Mouse (Mus musculus): ENCODE results near the gene Rxfp1. TPM values are rescaled to one million over a fixed set of nuclear protein-coding genes. Genes with fewer than 3 reads are reported as not detected.

Gene Rxfp1
- polyA plus RNA-seq, 1 experiment from 2014 or later, result 0.02 TPM

DNA sequence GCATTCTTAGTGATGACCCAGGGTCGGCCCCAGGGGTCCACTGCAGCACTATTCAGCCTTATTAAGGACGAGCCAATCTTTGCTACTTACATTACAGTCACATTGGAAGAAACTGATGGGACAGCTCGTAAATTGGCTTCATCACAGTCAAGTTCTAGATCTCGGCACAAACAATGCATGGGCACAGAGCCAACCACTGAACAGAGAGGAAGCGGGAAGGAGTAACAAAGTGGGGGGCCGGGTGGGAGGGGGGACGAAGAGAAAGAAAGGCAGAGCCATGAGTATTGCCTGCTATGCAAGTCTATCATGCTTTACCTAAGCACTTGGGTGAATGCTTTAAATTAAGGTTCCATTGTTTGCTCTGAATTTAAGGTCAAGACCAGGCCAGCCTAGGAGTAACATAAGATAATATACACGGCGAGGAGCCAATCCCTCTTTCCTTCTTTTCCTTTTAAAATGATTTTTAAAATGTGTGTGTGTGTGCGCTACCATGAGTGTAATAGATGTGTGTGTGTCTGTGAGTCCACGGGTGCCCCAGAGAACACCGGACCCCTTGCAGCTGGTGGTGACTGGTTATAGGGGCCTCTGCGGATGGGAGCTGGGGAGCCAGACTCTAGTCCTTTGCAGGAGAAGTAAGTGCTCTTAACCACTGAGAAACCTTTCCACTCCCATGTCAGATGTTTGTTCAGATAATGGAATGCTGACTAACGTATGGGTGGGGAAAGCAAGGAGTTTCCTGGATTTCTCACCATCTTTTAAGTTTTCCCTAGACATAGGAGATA is 55.1 kb downstream of the Rxfp1 start:
- WGBS (ENCODE audit: insufficient replicate concordance), result 69% methylated on average over 14 of the region's 14 CpGs
- no peak for ATAC-seq
- DNase-seq, result no peak
- TF ChIP-seq EP300 (IDR thresholded peaks at IDR 0.05; ENCODE audit: low read depth), result no peak
- TF ChIP-seq CTCF (IDR thresholded peaks at IDR 0.05; ENCODE audit: low read depth), result no peak
- Histone ChIP-seq H3K4me1 (ENCODE audit: insufficient read depth) (no peaks in the 10 kb centered on the region), H3K27ac (ENCODE audit: low read depth) (no peak overlapping the region), H3K4me2 (ENCODE audit: low read depth, low read length) (no peak overlapping the region), H3K4me3 (ENCODE audit: low read depth, low read length) (no peak overlapping the region), H3K9me3 (ENCODE audit: low read length) (peaks cover 5% of the 10 kb centered on the region; the same call in 1 of the 2 replicates), H3K36me3 (replicated peaks; ENCODE audit: insufficient read depth, low read length) (no peaks in the 10 kb centered on the region), H3K9ac (replicated peaks) (no peak overlapping the region), H3K27me3 (ENCODE audit: insufficient read depth, low read length) (no peaks in the 10 kb centered on the region)

DNA sequence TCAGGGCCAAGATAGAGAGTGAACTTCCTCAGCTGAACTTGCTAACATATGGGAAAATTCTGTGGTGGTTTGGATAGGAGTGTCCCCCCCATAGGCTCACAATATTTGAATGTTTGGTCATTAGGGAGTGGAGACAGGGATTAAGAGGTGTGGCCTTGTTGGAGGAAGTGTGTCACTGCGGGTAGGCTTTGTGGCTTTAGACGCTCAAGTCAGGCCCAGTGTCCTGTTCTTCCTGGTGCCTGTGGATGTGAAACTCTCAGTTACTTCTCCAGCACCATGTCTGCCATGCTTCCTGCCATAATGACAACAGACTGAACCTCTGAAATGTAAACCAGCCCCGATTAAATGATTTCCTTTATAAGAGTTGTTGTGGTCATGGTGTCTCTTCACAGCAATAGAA is 61.3 kb downstream of the Rxfp1 start:
- Histone ChIP-seq H3K9me3 (ENCODE audit: low read length) (no peaks in the 10 kb centered on the region), H3K9ac (replicated peaks) (no peak overlapping the region), H3K4me1 (ENCODE audit: insufficient read depth) (no peaks in the 10 kb centered on the region), H3K27ac (ENCODE audit: low read depth) (no peak overlapping the region), H3K4me3 (ENCODE audit: low read depth, low read length) (no peak overlapping the region), H3K4me2 (ENCODE audit: low read depth, low read length) (no peak overlapping the region), H3K36me3 (replicated peaks; ENCODE audit: insufficient read depth, low read length) (no peaks in the 10 kb centered on the region), H3K27me3 (ENCODE audit: insufficient read depth, low read length) (no peaks in the 10 kb centered on the region)
- no peak for ATAC-seq
- WGBS (ENCODE audit: insufficient replicate concordance), result 68% methylated on average over 3 of the region's 3 CpGs
- TF ChIP-seq EP300 (IDR thresholded peaks at IDR 0.05; ENCODE audit: low read depth) (no peak), CTCF (IDR thresholded peaks at IDR 0.05; ENCODE audit: low read depth) (no peak)
- DNase-seq, result no peak

DNA sequence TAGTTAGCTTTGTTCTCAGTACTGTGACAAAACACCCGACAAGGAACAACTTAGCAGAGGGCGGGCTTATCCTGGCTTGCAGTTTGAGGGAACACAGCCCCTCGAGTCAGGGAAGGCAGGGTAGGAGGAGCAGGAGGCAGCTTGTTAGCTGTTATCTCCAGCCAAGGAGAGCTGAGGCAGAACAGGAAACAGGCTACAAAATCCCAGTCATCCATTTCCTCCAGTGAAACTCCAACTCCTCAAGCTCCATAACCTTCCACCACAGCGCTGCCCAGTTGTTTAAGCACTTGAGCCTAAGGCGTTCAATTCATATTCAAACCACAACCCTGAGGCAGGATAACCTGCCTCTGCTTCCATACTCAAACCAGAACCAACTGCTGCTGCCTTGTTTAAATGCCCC is 63.0 kb downstream of the Rxfp1 start:
- no peak for TF ChIP-seq EP300 (IDR thresholded peaks at IDR 0.05; ENCODE audit: low read depth)
- TF ChIP-seq CTCF (IDR thresholded peaks at IDR 0.05; ENCODE audit: low read depth), result no peak
- no peaks in the 10 kb centered on the region for H3K9me3 ChIP-seq (ENCODE audit: low read length)
- no peaks in the 10 kb centered on the region for H3K36me3 ChIP-seq (replicated peaks; ENCODE audit: insufficient read depth, low read length)
- ATAC-seq (no peak), DNase-seq (no peak)
- H3K4me2 ChIP-seq (ENCODE audit: low read depth, low read length), result no peak overlapping the region
- no peaks in the 10 kb centered on the region for H3K27me3 ChIP-seq (ENCODE audit: insufficient read depth, low read length)
- no peak overlapping the region for H3K4me3 ChIP-seq (ENCODE audit: low read depth, low read length)
- H3K27ac ChIP-seq (ENCODE audit: low read depth), result no peak overlapping the region
- H3K4me1 ChIP-seq (ENCODE audit: insufficient read depth), result no peaks in the 10 kb centered on the region
- WGBS (ENCODE audit: insufficient replicate concordance), result 69% methylated on average over 5 of the region's 5 CpGs
- no peak overlapping the region for H3K9ac ChIP-seq (replicated peaks)

DNA sequence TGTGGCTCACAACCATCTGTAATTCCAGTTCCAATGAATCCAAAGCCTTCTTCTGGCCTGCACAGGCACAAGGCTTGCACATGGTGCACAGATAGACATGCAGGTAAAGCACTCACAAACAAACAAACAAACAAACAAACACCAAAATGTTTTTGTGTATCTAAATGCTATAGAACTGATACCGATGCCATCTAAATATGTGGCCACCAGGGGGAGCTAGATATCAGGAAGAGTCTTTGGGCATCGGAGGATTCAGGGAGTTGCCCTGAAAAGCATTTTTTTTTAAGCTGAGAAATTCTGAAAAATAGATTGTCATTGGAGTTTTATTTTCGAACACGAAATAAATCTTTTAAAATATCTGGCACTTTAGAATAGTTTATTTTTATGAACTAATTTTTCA is 64.6 kb downstream of the Rxfp1 start:
- WGBS (ENCODE audit: insufficient replicate concordance), result 12% methylated on average over 4 of the region's 4 CpGs
- ATAC-seq (no peak), DNase-seq (peak; percentile 62)
- H3K27ac ChIP-seq (ENCODE audit: low read depth), result no peak overlapping the region
- H3K27me3 ChIP-seq (ENCODE audit: insufficient read depth, low read length), result no peaks in the 10 kb centered on the region
- H3K9me3 ChIP-seq (ENCODE audit: low read length), result no peaks in the 10 kb centered on the region
- no peak overlapping the region for H3K4me3 ChIP-seq (ENCODE audit: low read depth, low read length)
- H3K4me1 ChIP-seq (ENCODE audit: insufficient read depth), result no peaks in the 10 kb centered on the region
- no peak for TF ChIP-seq EP300 (IDR thresholded peaks at IDR 0.05; ENCODE audit: low read depth)
- peak; percentile 87 for TF ChIP-seq CTCF (IDR thresholded peaks at IDR 0.05; ENCODE audit: low read depth)
- H3K9ac ChIP-seq (replicated peaks), result no peak overlapping the region
- no peaks in the 10 kb centered on the region for H3K36me3 ChIP-seq (replicated peaks; ENCODE audit: insufficient read depth, low read length)
- no peak overlapping the region for H3K4me2 ChIP-seq (ENCODE audit: low read depth, low read length)

DNA sequence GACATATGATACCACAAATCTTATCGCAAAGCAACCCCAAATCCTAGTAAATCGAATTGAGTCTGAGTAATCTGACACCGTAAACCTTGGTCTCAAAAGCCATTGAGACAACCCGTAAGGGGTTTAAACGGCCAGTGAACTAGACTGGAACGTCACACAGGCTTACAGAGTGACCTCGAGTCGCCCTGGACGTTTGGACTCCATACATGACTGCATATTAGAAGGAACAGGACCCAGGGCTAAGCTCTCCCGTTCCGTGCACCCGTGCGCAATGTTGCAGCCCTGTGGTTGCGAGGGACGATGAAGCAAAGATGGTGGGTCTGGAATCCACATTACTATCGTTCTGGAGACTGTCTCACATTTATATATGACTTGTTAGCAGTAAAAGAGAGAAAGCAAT is 65.5 kb downstream of the Rxfp1 start:
- Histone ChIP-seq H3K4me2 (ENCODE audit: low read depth, low read length) (no peak overlapping the region), H3K9ac (replicated peaks) (no peak overlapping the region), H3K36me3 (replicated peaks; ENCODE audit: insufficient read depth, low read length) (no peaks in the 10 kb centered on the region), H3K9me3 (ENCODE audit: low read length) (no peaks in the 10 kb centered on the region), H3K27me3 (ENCODE audit: insufficient read depth, low read length) (no peaks in the 10 kb centered on the region), H3K4me1 (ENCODE audit: insufficient read depth) (no peaks in the 10 kb centered on the region), H3K27ac (ENCODE audit: low read depth) (no peak overlapping the region), H3K4me3 (ENCODE audit: low read depth, low read length) (no peak overlapping the region)
- no peak for DNase-seq
- ATAC-seq, result no peak
- TF ChIP-seq EP300 (IDR thresholded peaks at IDR 0.05; ENCODE audit: low read depth), result no peak
- no peak for TF ChIP-seq CTCF (IDR thresholded peaks at IDR 0.05; ENCODE audit: low read depth)
- 76% methylated on average over 16 of the region's 16 CpGs for WGBS (ENCODE audit: insufficient replicate concordance)

DNA sequence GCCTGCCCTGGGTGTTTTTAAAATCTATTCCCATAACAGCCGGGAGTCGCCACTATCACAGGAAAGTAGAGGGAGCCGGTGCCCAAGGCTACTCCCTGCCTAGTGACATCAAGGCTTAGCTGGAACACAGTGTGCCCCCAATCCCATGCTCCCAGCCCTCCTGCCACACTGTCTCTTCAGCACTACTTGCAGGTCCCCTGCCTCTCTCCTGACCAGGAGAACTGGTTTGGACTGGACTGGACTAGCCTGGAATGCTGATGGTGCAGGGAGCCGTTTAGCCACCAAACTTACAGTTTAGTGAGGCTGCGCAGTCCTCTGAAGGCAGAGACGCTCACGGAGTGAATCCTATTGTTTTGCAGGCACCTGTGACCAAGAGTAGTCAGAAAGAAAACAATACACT is 67.1 kb downstream of the Rxfp1 start:
- Histone ChIP-seq H3K27ac (ENCODE audit: low read depth) (no peak overlapping the region), H3K4me1 (ENCODE audit: insufficient read depth) (no peaks in the 10 kb centered on the region), H3K9me3 (ENCODE audit: low read length) (no peaks in the 10 kb centered on the region), H3K36me3 (replicated peaks; ENCODE audit: insufficient read depth, low read length) (no peaks in the 10 kb centered on the region), H3K4me2 (ENCODE audit: low read depth, low read length) (no peak overlapping the region), H3K27me3 (ENCODE audit: insufficient read depth, low read length) (no peaks in the 10 kb centered on the region), H3K9ac (replicated peaks) (no peak overlapping the region), H3K4me3 (ENCODE audit: low read depth, low read length) (no peak overlapping the region)
- ATAC-seq, result no peak
- no peak for DNase-seq
- TF ChIP-seq EP300 (IDR thresholded peaks at IDR 0.05; ENCODE audit: low read depth) (no peak), CTCF (IDR thresholded peaks at IDR 0.05; ENCODE audit: low read depth) (no peak)
- WGBS (ENCODE audit: insufficient replicate concordance), result 81% methylated on average over 7 of the region's 7 CpGs

All from liver, postnatal 0 days (tissue).